Mouse (Mus musculus) lung, postnatal 0 days (tissue): ENCODE results near the gene Ppp4r2. TPM values are rescaled to one million over a fixed set of nuclear protein-coding genes. Genes with fewer than 3 reads are reported as not detected.

ENCODE experiments used
- ATAC-seq: fragments of 200-750 bp; cut with Nextera tagmentation; 2 replicates; pipeline ENCODE4 v1.8.0; 2017; ENCODE audit warnings: moderate library complexity
- DNase-seq: peaks from one replicate; pipeline ENCODE4 v3.0.0-alpha.2; 2016; ENCODE audit warnings: low spot score
- H3K27ac ChIP-seq: fragments of 300-500 bp; sonication (generic); 2 replicates; pipeline ENCODE4 v1.5.1; 2014; ENCODE audit warnings: antibody characterized with exemption, mild to moderate bottlenecking, low read length, mixed read lengths
- H3K27me3 ChIP-seq: fragments of 300-500 bp; sonication (generic); replicated peaks from 2 replicates; pipeline ENCODE4 v1.6.1; 2014; ENCODE audit warnings: low read length, mixed read lengths; ENCODE audit not compliant: insufficient read depth
- H3K36me3 ChIP-seq: fragments of 300-500 bp; sonication (generic); 2 replicates; pipeline ENCODE4 v1.6.1; 2014; ENCODE audit warnings: low read length, mixed read lengths; ENCODE audit not compliant: insufficient read depth
- H3K4me1 ChIP-seq: fragments of 300-500 bp; sonication (generic); 2 replicates; pipeline ENCODE4 v1.6.1; 2014; ENCODE audit warnings: antibody characterized with exemption, low read depth, low read length, mixed read lengths; ENCODE audit not compliant: insufficient read depth
- H3K4me2 ChIP-seq: fragments of 300-500 bp; sonication (generic); replicated peaks from 2 replicates; pipeline ENCODE4 v1.6.1; 2014; ENCODE audit warnings: low read depth, mild to moderate bottlenecking, low read length, moderate library complexity, mixed read lengths
- H3K4me3 ChIP-seq: fragments of 300-500 bp; sonication (generic); 2 replicates; pipeline ENCODE4 v1.5.1; 2014; ENCODE audit warnings: low read depth, low read length
- H3K9ac ChIP-seq: fragments of 300-500 bp; sonication (generic); replicated peaks from 2 replicates; pipeline ENCODE4 v1.6.1; 2014; ENCODE audit warnings: low read depth, mild to moderate bottlenecking
- H3K9me3 ChIP-seq: fragments of 300-500 bp; sonication (generic); 2 replicates; pipeline ENCODE4 v1.6.1; 2016; ENCODE audit warnings: low read length, mixed read lengths
- CTCF ChIP-seq: IDR thresholded peaks from 2 replicates; pipeline ENCODE4 v1.5.1; 2016; ENCODE audit warnings: antibody characterized with exemption, mild to moderate bottlenecking
- EP300 ChIP-seq: IDR thresholded peaks from 2 replicates; pipeline ENCODE4 v1.6.1; 2016; ENCODE audit warnings: antibody characterized with exemption, mild to moderate bottlenecking, control low read depth
- WGBS: fragments of 180-500 bp; shearing (Covaris S2); extraction: QIAGEN DNeasy Blood & Tissue Kit; methylation state at CpG from one replicate; pipeline ENCODE4 v1.1.7; 2014; 5-methylcytosine and 5-hydroxymethylcytosine counted together
- polyA plus RNA-seq: library from polyadenylated mRNA; unstranded; fragments of >200 nt; fragmentation: Nextera tagmentation; extraction: Ambion mirVana; gene quantifications from 2 replicates; pipeline ENCODE4 v1.2.1, GENCODE M21; 2015

Ppp4r2 gene
- polyA plus RNA-seq, 1 experiment from 2014 or later, result 12.1 TPM

DNA sequence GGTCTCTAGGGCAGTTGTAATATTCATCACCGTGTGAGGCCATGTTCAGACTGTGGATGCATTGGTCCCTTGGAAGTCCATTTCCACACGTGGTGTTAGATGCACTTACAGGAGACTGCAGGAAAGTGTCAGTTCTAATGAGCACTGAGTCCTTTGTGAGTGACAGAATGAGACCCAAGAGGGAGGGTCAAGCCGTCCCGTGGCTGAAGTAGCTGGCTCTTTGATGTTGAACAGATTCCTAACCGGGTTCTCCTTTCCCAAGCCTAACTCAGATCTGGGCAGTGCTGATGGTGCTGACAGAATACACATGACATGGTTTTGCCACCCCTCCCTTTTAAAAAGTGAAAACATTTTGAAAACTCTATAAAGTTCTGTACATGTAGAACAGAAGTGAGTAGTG lies 35.4 kb downstream of the Ppp4r2 start:
- Histone ChIP-seq H3K36me3 (no peaks in the 10 kb centered on the region), H3K4me2 (no peak overlapping the region), H3K4me3 (no peak overlapping the region), H3K9me3 (no peaks in the 10 kb centered on the region), H3K4me1 (no peaks in the 10 kb centered on the region), H3K27ac (no peak overlapping the region), H3K9ac (no peak overlapping the region), H3K27me3 (no peaks in the 10 kb centered on the region)
- 47% methylated on average over 5 of the region's 5 CpGs for WGBS
- DNase-seq (no peak), ATAC-seq (no peak)
- TF ChIP-seq EP300, result no peak

DNA sequence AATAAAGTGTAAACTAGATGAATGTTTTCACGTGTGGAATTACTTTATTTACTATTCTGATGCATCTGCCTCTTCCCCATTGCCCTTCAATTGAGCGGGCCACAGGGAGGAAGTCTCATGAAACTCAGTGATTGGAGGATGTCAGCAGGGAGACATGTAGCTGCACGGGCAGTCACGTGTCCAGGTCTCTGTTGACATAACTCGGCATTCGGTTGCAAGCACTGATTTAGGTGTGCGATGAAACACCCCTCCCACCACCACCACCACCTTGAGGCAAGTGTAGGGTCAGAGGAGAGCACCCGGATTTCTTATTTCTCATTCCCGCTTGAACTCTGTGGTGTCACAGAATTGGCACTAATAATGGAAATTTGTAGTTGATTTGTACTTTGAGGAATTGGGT lies 36.5 kb downstream of the Ppp4r2 start:
- ATAC-seq, result no peak
- H3K4me1 ChIP-seq, result no peaks in the 10 kb centered on the region
- TF ChIP-seq EP300 (no peak), CTCF (no peak)
- WGBS, result 69% methylated on average over 9 of the region's 9 CpGs
- no peak overlapping the region for H3K4me2 ChIP-seq
- H3K27ac ChIP-seq, result no peak overlapping the region
- H3K36me3 ChIP-seq, result no peaks in the 10 kb centered on the region
- no peaks in the 10 kb centered on the region for H3K27me3 ChIP-seq
- no peak overlapping the region for H3K9ac ChIP-seq
- H3K4me3 ChIP-seq, result no peak overlapping the region
- no peak for DNase-seq
- H3K9me3 ChIP-seq, result no peaks in the 10 kb centered on the region

DNA sequence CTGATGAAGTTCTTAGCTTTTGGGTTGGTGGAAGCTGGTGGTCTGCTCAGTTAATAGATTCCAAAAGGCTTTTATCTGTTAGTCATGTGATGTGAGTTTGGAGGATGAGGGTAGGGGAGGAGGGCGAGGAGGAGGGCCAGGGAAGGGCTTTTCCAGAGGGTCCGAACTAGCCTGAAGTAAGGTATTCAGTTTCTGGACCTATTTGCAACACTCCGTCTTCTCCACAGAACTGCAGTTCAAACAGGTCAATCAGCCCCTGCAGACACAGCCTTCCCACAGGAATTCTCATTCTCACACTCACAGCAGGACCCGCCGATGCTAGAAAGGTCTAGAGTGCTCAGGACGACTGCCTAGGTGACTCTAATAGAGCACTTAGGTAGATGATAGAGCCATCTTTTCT lies 39.8 kb downstream of the Ppp4r2 start:
- ATAC-seq, result no peak
- TF ChIP-seq CTCF, result no peak
- no peak for TF ChIP-seq EP300
- whole genome bisulfite sequencing, result 67% methylated on average over 6 of the region's 6 CpGs

DNA sequence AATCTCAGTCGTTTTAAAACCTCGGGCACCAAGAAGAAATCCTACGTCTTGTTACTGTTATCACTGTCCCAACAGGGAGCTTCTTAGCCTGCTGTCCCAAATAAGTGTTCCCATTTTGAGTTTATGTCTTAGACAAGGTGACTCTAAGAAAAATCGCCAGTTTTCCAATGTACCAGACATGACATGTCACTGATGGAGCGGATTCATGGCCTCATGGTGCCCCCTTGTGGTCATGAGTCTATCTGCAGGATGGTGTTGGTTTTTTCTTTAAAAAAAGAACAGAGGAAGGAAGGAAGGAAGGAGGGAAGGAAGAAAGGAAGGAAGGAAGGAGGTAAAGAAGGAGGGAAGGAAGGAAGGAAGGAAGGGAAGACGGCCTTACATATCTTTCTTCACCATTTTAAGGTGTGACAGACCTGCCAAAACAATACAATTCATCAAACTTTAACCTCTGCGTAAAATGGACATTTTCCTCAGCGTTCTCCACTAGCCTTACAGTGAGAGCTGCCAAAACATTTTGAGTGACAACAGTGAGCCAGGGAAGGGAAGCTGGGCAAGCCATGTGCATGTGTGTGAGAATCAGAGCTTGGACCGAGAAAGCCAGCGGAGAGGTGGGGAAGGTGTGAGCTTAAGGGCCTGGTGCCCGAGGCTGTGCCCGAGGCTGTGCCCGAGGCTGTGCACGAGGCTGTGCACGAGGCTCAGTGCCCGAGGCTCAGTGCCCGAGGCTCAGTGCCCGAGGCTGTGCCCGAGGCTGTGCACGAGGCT lies 42.6 kb downstream of the Ppp4r2 start:
- TF ChIP-seq CTCF (peak; percentile 94), EP300 (no peak)
- no peaks in the 10 kb centered on the region for H3K4me1 ChIP-seq
- no peaks in the 10 kb centered on the region for H3K9me3 ChIP-seq
- ATAC-seq (no peak), DNase-seq (peak; percentile 78)
- H3K27me3 ChIP-seq, result no peaks in the 10 kb centered on the region
- H3K4me3 ChIP-seq, result no peak overlapping the region
- WGBS, result 69% methylated on average over 20 of the region's 20 CpGs
- H3K27ac ChIP-seq, result no peak overlapping the region
- no peak overlapping the region for H3K9ac ChIP-seq
- H3K4me2 ChIP-seq, result no peak overlapping the region
- H3K36me3 ChIP-seq, result no peaks in the 10 kb centered on the region

More for the DNA sequence above, 39.8 kb downstream of the Ppp4r2 start:
- no peaks in the 10 kb centered on the region for H3K36me3 ChIP-seq
- H3K27me3 ChIP-seq, result no peaks in the 10 kb centered on the region
- H3K4me2 ChIP-seq, result no peak overlapping the region
- DNase-seq, result no peak
- no peak overlapping the region for H3K4me3 ChIP-seq
- no peaks in the 10 kb centered on the region for H3K9me3 ChIP-seq
- no peak overlapping the region for H3K9ac ChIP-seq
- no peaks in the 10 kb centered on the region for H3K4me1 ChIP-seq
- H3K27ac ChIP-seq, result no peak overlapping the region

DNA sequence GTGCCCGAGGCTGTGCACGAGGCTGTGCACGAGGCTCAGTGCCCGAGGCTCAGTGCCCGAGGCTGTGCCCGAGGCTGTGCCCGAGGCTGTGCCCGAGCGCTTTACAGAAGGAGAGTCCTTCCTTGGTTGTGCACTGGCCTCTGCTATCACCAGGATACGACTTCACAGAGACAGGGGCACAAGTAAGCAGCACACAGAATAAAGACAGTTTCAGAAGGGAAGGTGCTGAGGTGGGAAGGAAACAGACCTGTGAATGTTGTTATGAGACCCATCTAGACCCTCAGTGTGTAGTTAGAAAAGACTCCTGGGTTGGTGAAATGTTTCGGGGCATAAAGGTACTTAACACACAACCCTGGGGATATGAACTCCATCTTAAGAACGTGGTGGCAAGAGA lies 43.2 kb downstream of the Ppp4r2 start:
- no peak overlapping the region for H3K4me2 ChIP-seq
- no peak overlapping the region for H3K9ac ChIP-seq
- DNase-seq (no peak), ATAC-seq (no peak)
- 86% methylated on average over 12 of the region's 12 CpGs for WGBS
- H3K27ac ChIP-seq, result no peak overlapping the region
- H3K4me1 ChIP-seq, result no peaks in the 10 kb centered on the region
- no peaks in the 10 kb centered on the region for H3K9me3 ChIP-seq
- TF ChIP-seq CTCF (no peak), EP300 (no peak)
- H3K4me3 ChIP-seq, result no peak overlapping the region
- no peaks in the 10 kb centered on the region for H3K36me3 ChIP-seq
- no peaks in the 10 kb centered on the region for H3K27me3 ChIP-seq

DNA sequence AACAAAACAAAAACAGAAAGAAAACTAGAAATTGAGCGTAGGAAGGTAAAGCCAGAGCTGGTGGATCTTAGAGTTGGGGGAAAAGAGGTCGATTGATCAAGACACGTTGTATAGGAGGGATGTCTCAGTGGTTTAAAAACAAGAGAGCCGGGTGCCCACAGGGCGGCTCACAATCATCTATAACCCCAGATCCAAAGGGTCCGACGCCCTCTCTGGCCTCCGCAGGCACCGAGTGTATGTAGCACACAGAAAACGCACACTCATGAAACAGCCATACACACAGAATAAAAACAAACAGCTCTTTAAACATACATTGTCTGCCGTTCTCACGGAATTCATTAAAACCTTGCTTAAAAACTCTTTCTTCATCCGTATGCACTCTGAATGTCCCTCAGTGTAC lies 45.1 kb downstream of the Ppp4r2 start:
- Histone ChIP-seq H3K27me3 (no peaks in the 10 kb centered on the region), H3K9me3 (no peaks in the 10 kb centered on the region), H3K4me1 (no peaks in the 10 kb centered on the region), H3K9ac (no peak overlapping the region), H3K36me3 (no peaks in the 10 kb centered on the region), H3K27ac (no peak overlapping the region), H3K4me3 (no peak overlapping the region), H3K4me2 (no peak overlapping the region)
- no peak for TF ChIP-seq CTCF
- no peak for TF ChIP-seq EP300
- DNase-seq (no peak), ATAC-seq (no peak)
- WGBS, result 74% methylated on average over 13 of the region's 13 CpGs
